Mouse (Mus musculus): ENCODE measurements around the gene Immp2l.

The Immp2l gene

DNA sequence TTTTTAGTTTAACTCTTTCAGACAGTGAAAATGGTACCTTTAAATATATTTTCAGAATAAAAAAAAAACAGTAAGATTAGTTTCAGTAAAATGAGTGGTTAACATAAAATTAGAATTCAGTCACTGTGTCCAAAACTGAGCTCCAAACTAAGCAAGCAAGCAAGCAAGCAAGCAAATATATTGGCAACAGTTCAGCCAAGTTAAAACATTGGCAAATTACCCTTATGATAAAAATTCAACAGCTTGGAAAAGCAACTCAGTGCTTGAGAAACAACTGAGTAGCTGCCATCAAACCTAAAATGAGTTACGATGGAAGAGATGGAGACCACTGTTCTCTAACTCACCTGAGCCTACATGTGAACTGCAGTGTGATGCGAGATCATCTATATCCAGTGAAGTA lies 926.8 kb downstream of the Immp2l start:
- in situ Hi-C loops (cut with MboI, MseI), result no loop called here

DNA sequence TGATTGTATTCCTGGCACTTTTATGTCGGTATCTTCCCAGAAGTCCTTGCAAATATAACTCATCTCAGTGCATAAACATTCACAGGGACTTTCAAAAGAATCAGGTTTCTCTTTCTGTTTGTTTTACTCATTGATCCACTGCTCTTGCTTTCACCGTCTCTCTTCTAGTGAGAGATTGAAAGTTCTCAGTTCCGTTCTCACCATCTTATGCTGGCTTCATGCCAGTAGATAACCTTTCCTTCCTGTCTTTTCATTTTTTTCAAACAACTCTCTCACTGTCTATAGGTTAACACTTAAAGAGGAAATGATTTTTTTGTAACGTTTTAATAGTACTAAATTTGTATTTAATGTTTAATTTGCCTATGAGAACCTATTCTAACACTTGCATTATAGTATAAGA lies 937.1 kb downstream of the Immp2l start:
- in situ Hi-C loops (cut with MboI, MseI), result no loop called here

GRCm38 (mm10) chr12:41991408-41991807 lies 967.5 kb downstream of the Immp2l start:
- in situ Hi-C loops (cut with MboI, MseI), result no loop called here
